Mouse (Mus musculus) adrenal gland (tissue): ENCODE data around the gene Ccng2.

Source experiments
- intact Hi-C: fragments of 180-260 bp; cut with DNase I; formaldehyde crosslinking; loops from one replicate; pipeline ENCODE4 v1.15.1; 2025

Gene Ccng2

GRCm38 (mm10) chr5:93262751-93263150 is 4.3 kb upstream of the Ccng2 start:
- intact Hi-C loops, result no loop called here

GRCm38 (mm10) chr5:93263396-93264075 is 3.5 kb upstream of the Ccng2 start:
- intact Hi-C loops, result no loop called here

DNA sequence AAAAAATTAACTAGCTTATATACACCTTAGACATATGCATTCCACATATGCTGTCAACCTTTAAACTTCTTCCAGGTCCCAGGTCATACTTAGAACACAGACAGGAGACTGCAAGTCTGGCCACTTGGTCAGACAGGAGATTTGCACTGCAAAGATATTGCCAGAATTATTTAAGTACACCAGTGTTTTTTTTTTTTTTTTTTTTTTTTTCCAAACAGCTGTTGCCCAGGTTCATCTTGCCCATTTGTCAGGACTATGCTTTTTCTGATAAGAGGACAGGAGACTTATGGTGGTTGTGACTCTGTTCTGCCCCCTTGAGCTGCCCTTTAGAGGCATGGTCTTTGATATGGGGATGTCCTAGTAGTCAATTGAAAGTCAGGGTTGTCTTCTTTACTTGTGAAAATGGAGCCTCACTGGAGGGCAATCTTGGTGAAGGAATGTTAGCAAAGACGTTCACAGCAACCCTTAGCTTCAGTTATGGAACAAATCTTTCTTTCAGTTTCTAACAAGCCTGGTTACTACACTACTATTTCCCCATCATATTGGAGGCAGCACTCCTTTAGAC is 2.8 kb upstream of the Ccng2 start:
- intact Hi-C loops, result no loop called here

DNA sequence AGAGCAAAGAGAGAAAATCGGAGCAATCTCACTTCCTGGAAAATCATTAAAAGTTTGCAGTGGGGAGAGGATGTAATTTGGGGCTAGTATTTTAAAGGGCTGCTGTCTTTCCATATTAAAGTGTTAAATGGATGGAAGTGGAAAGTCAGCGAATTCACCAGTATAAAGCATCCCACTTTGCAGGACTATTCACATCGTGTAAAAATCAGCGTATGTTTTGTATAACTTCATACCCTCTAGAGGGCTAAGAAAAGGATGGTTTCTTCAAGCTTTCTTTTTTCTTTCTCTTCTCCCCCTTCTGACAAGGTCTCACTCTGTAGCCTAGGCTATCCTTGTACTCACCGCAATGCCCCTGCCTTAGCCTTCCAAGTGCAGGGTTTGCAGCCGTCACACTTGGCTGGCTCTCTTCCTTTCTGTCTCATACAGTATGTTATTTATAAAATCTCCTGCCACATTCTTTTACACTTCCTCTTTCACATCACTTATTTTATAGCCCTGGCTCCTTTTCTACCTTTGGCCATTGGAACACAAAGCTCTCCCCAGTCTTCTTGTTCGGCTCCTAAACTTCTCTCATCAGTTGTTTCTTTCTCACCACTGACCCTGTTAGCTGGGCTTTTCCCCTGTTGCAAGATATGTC is 1.8 kb upstream of the Ccng2 start:
- intact Hi-C loops, result no loop called here

- intact Hi-C loops, result loop anchor here (2.0 kb wide), 1 partner anchor 59 kb away; the partner anchor contains the start of genes 2010109A12Rik and Ccni
Observed at GRCm38 (mm10) chr5:93265801-93266580, 1.1 kb upstream of the Ccng2 start.

DNA sequence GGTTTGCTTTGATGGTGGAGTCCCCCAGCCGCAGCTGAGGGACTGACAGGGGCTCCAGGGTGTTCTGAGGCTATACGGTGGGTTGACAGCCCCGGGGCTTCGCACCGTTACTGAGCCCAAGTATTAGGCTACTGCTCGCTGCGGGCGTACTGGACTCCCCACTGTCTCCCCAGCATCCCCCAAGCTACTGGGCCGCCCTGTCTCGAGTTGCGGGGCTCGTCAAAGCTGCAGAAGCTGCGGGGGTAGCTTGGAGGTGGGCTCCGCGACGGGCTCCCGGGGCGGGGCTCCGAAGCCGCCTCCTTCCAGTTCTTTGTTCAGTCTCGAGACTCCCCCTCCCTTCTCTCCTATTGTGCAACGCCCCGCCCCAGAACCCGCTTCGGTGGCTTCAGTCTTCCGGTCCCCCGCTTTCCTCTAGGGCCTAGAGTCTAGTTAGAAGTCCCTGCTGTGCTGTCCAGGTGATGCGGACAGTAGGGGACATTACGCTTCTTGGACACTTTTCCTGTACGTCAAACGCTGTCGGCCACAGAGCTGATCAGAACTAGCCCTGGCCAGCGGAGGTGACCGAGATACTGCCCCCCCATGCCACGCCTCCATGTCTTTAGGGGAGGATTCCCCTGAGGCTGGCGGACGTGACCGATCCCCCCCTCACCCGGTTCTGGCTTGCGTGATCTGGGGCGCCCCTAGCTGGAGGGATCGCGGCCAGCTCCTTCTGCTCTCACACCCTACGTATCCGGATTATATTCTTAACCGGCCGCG is 972 bp downstream of the Ccng2 start:
- intact Hi-C loops, result loop anchor here (2.0 kb wide), 1 partner anchor 61 kb away; the partner anchor contains the start of genes 2010109A12Rik and Ccni

- intact Hi-C loops, result no loop called here
Observed at GRCm38 (mm10) chr5:93270095-93270494, 3.0 kb downstream of the Ccng2 start.

- intact Hi-C loops, result no loop called here
Observed at GRCm38 (mm10) chr5:93270721-93271120, 3.7 kb downstream of the Ccng2 start.

GRCm38 (mm10) chr5:93282446-93283107 is 15.5 kb downstream of the Ccng2 start:
- intact Hi-C loops, result no loop called here

DNA sequence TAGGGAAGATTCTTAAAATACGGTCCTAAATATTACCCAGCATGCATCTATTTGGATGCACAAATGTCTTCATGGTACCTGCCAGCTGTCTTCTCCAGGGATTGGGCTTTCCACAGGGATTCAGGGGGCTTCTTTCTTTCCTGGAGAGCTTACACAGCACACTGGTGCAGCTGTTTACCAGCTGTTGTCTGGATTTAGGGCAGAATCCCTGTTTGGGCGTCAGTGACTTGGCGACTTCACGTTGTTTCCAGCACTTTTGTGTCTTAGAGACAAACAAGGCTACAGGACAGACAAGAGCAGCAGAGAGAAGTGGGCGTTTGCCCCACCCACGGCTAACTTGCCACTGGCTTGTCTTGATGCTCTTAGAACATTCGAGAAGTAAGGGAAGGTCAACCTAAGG is 16.1 kb downstream of the Ccng2 start:
- intact Hi-C loops, result no loop called here

DNA sequence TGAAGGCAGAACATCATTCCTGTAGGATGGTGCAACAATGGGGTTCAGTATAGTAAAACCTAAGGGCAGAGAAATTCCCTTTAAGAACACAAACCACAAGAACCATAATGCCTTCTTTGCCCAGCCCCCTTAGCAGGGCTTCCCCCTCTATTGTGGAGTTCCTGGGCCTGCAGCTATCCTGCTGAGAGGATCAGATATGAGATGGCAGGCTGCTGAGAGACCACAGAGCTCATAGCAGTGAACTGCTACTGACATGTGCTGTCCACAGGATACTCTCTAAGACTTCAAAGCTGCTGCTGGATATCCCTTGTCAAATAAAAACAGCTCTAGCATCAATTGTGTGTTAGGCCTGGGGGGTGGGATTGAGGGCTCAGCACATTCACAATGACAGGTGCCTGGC is 21.5 kb downstream of the Ccng2 start:
- intact Hi-C loops, result no loop called here

GRCm38 (mm10) chr5:93290282-93290681 is 23.2 kb downstream of the Ccng2 start:
- intact Hi-C loops, result no loop called here

GRCm38 (mm10) chr5:93296341-93296746 is 29.3 kb downstream of the Ccng2 start:
- intact Hi-C loops, result no loop called here

DNA sequence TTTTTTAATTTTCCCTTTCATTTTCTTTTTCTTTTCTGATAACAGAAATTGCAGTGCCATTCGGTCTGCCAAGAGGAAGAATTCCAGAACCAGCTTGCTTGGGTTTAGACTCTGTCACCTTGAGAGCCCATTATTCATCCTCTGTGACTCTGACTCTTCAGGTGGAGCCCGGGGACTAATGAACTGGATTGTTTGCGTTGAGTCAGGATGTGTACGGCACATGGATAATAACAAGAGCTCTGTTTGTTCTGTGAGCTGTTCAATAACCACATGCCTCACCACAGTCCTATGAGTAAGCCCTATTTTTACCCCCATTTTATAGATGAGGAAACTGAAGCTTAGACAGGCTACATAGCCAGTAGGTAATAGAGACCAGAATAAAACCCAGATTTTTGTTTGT is 29.7 kb downstream of the Ccng2 start:
- intact Hi-C loops, result no loop called here

GRCm38 (mm10) chr5:93297311-93297710 is 30.3 kb downstream of the Ccng2 start:
- intact Hi-C loops, result no loop called here

DNA sequence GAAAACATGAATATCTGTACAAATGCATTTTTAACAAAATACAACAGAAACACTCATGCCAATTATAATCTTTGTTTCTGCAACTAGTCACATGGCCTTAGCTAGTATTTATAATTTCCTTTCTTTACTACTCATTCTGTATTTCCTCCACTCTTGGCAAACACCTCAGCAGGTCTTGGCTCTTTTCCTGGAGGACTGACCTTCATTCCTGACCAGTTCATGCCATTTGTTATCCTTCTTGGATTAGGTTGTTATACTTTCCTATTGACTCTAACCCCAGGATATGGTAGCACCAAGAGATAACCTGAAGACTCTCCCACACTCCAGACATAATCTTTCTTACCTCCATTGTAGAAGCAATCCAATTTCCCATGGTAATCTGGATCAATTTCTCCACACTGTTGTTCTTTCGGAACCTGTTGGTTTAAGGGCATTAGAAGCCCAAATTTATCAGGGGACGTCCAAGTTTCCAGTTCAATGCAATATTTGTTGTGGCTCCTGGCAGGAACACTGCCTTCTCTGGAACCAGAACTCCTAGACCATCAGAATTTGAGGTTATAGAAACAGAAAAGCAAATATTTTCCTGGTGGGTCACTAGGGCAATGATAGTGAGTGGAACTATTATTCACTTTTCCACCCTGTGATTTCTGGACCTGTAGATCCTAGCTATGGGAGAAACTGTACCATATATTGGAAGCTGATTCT is 38.2 kb downstream of the Ccng2 start:
- intact Hi-C loops, result no loop called here

- intact Hi-C loops, result no loop called here
Observed at GRCm38 (mm10) chr5:93308909-93309308, 41.9 kb downstream of the Ccng2 start.

GRCm38 (mm10) chr5:93323320-93324001 is 56.4 kb downstream of the Ccng2 start:
- intact Hi-C loops, result loop anchor here (5.0 to 10.0 kb wide), 2 partner anchors 141 to 239 kb away; no protein-coding TSS in a partner anchor
